Mouse (Mus musculus): ENCODE data around the gene Th.

Gene Th

DNA sequence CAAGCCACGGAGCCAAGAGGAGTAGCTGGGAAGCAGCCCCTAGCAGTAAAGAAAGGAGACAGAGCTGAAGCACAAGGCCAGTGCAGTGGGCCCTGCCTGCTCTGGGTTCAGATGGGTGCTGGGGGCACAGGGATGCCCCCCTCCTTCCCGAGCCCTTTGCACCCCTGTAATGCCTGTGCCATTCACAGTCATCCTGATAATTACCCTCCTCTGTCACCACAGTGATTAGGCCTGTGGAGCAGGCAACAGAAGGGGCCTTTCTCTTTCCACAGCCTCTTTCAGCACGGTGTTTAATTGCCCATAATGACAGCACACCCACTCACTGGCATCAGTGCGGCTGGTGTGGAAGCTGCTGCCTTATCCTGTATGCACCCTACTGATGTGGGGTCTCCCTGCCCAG lies 28.0 kb downstream of the Th start:
- DNase-seq (ENCODE audit: extremely low read depth, low read depth, low spot score) = no peak

DNA sequence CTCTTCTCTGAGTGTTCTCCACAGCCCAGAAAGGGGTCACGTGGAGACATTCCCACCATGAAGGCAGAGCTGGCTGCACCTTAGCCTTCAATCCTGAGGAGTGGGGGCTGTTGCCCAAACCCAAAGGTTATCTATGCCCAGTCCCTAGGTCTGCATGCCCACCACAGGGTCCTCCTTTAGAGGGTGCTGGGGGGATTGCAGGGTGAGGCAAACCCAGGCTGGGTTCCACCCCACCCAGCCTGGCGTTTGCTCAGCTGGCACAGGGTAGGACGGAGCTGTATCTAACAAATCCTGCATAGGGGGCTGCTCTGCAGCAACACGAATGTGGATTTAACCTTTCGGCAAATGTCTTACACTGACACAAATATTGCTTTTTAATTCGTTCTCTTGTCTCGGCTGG lies 29.2 kb downstream of the Th start:
- no peak for DNase-seq (ENCODE audit: extremely low read depth, low read depth, low spot score)

DNA sequence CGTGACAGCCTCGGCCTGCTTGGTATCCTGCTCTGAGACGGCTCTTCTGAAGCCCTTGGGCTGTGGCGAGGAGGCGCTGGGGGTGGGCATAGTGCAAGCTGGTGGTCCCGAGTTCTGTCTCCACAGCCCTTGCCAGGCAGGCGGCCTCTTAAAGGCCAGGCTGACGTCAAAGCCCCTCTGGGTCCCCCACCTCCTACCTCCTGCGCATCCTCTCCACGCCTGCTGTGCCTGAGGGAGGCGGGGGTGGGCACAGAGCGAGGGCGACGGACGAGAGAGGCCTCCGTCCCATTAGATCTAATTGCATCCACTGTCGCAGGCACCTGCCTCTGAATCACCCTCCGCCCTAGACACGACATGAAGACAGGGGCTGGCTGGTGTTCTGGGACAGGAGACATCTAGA lies 31.1 kb downstream of the Th start:
- DNase-seq (ENCODE audit: extremely low read depth, low read depth, low spot score) = no peak

DNA sequence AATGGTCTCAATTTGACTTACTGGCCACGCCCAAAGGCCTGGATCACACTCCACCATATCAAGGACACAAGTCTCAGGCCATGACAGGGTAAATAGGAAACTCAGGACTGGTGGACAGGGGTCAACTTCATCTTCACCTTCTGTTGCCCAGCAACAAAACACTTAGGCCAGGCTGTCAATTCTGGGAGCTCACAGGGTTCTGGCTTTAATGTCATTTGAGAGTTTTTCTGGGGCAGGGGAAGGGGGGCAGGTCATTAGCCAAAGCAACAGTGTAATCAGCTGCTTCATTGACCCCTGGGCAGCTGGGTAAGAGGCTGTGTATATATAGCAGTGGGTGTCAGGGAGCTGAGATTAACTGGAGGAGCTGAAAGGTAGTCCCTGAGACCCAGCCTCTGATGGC lies 33.5 kb downstream of the Th start:
- DNase-seq (ENCODE audit: extremely low read depth, low read depth, low spot score) = no peak

DNA sequence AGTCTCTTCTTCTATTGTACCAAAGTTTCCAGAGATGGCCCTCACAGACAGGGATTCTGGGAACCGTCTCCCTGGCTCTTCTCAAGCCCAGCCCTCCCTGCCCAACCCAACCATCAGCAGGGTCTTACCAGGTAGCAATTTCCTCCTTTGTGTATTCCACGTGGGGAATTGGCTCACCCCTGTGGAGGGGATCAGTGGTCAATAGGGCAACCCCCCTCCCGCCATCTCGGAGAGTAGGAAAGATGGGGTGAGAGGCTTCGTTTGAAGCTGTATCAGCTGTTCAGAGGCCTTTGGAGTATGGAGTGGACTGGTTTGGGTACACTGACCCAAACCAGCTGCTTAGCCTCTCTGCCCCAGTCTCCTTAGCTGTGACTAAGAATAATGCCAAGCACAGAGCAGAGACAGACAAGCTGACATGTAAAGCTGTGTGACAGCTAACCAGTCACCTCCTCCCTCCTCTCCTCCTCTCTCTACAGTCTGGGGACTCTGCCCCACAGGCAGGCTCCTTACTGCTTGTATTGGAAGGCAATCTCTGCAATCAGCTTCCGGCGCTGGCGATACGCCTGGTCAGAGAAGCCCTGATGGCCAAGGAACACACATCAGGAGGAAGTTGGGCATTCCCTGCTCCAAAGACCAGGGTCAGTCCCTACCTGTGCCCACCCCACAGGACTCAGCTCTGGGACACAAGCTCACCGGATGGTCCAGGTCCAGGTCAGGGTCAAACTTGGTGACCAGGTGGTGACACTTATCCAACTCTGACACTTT lies 34.8 kb downstream of the Th start:
- no peak for DNase-seq (ENCODE audit: extremely low read depth, low read depth, low spot score)

DNA sequence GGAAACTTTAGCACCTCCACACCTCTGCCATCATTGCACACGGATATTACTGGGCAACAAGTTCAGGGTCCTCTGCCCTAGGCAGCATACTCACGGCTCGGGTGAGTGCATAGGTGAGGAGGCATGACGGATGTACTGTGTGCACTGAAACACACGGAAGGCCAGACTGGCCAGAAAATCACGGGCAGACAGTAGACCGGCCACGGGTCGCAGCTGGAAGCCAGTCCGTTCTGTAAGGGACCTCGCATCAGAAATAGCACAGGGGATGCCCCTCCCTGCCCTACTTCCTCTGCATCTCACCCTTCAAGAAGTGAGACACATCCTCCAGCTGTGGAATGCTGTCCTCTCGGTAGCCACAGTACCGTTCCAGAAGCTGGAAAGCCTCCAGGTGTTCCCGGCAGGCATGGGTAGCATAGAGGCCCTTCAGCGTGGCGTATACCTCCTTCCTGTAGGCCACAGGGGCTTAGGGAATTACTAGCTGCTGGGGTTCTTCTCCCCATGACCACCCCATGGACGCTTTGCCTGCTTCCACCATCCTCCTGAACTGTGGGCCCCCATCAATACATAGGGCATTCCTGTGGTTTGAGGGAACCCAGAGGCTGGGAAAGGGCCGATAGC lies 35.6 kb downstream of the Th start:
- DNase-seq (ENCODE audit: extremely low read depth, low read depth, low spot score) = no peak

DNA sequence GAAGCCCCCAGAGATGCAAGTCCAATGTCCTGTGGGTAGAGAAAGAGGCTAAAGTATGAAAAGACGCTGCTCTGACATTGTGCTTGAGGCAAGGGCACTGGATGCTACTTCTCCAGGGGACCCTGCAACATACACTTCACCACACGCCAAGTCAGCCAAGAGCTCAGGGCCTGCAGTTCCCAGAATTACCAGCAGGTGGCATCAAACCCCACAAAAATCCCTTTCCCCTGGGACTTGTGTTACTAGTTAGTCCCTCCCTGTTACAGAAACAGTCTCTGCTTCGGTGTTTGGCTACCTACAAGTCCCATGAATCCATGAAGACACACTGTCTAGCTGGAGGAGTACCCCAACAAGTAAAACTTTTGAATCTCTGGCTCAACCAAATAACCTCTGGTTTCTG lies 36.3 kb downstream of the Th start:
- no peak for DNase-seq (ENCODE audit: extremely low read depth, low read depth, low spot score)

DNA sequence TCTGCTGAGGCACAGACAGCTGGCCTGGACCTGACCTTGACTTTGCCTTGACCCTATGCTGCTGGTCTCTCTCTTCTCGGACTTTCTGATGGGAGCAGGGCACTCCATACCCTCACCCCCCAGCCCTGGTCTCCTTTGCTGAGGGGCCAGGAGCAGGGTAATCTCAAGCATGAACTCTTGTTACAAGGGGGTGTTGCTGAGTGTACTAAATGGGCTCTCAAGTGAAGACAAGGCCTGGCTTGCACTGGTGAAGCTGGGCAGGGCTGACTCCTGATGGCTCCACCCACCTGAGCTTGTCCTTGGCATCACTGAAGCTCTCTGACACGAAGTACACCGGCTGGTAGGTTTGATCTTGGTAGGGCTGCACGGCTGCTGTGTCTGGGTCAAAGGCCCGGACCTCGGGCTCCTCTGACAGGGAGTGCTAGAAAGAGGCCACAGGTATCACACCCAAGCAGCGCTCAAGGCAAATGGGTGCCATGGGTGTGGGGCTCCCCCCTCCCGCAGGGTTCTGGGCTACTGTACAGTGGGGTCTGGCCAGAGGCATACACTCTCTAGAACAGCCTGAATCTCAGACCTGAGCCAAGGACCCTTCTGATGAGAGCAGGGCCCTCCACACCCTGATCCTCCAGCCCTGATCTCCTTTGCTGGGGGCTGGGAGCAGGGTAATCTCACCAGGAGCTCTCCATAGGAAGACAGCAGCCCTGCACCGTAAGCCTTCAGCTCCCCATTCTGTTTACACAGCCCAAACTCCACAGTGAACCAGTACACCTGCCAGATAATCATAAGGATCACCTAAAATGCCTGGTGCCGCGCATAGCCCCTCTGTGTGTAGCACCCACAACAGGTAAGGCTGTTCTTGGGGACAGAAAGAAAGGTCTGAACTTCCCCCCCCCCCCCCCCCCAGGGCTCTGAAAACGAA lies 36.9 kb downstream of the Th start:
- no peak for DNase-seq (ENCODE audit: extremely low read depth, low read depth, low spot score)

DNA sequence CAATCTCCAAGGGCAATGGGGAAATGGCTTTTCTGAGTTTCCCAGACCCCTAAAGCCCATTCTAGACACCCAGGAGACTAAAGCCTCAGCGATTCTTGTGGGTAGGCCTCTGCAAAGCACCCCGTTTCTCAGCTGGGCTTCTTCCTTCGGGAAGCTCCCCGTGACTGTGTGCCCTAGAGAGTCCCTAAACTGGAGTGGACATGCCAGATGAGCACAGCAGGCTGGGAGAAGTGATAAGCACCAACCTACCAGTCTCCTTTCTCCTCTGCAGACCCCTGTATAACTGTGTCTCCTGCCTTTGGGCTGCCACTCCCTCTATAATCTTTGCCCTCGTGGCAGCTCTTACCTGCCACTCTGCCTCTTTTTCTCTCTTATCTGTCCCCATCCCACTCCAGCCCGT lies 37.6 kb downstream of the Th start:
- no peak for DNase-seq (ENCODE audit: extremely low read depth, low read depth, low spot score)

DNA sequence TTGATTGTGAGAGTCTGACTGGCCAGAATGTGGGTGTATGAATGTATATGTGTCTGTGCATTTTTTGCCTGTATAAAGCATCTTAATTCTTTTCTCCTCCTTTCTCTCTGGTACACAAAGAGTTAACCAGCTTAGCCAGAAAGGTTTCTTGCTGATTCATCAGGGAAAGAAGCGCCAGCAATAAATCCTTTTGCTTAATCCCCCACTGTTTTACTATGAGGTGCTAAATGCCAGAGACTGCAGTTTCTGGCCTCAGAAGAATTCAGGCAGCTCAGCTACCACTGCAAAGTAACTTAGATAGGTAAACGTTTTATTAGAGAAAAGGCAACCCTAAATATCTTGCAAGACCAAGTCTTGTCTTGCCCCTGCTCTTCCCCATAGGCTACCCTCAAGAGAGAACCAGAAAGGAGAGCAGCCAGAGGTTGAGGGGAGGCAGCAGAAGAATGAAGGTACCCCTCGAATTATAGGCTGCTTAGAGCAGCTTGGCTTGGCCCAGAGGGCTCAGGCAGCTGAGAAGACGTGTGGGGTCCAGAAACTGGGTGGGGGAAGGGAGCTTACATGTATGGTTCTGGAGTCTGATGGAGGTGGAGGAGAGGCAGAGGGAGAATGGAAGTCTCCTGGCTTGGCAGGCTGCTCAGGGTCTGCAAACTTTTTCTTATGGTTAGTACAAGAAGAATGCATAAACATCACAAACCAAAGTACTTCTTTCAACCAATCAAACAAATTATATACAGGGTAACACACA lies 61.3 kb downstream of the Th start:
- DNase-seq (ENCODE audit: extremely low read depth, low read depth, low spot score) = no peak

DNA sequence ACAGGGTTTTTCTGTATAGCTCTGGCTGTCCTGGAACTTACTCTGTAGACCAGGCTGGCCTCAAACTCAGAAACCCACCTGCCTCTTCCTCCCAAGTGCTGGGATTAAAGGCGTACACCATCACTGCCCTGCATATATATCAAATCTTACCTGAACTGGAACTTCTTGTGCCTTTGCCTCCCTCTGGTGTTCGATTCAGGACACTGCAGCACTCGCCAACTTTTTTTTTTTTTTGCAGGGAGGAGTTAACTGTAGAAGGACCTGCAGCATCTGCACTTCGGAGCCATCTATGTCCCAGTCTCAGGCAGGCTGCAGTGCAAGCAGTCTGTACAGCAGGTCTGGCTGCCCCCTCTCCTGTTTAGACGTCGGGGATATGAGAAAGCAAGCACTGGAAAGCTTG lies 80.2 kb downstream of the Th start:
- DNase-seq (ENCODE audit: extremely low read depth, low read depth, low spot score) = no peak

All from fat pad, adult 2 months (tissue).